In genomic region chr11:46286803-46287202, GRCm38 (mm10) we compare ENCODE assay signal across 14 mouse cellular contexts. TPM values are rescaled to one million over a fixed set of nuclear protein-coding genes. Genes with fewer than 3 reads are reported as not detected.
DNase-seq lines count a peak whose midpoint lies in the region; ATAC-seq and TF ChIP-seq lines count a peak whose summit lies in the region.
"Had no signal": no experiment of that assay in that cellular context is flagged by ENCODE, and none has a peak within 500 bp of the region (broad histone marks: within the 10 kb centered on the region; RNA-seq: fewer than 3 reads in every experiment).

No protein-coding gene starts in this region.

- no peak for TF ChIP-seq POLR2A in kidney, adult 2 months (IDR thresholded peaks at IDR 0.05; ENCODE audit: low read depth, low read length)
- TF ChIP-seq POLR2A in MEL (IDR thresholded peaks at IDR 0.05; ENCODE audit: control insufficient read depth in 1 of 2, insufficient read depth in 1 of 2, low read depth in 1 of 2, low read length in 2 of 2, poor library complexity in 1 of 2): peak in 1 of 2 experiments; percentile 59; a peak in 2 of 4 replicates

- peaks cover 3% of the 10 kb centered on the region; the same call in 1 of the 2 replicates for H3K36me3 ChIP-seq in kidney, adult 2 months (ENCODE audit: control insufficient read depth, insufficient read depth, low read length)
- peaks cover 6% of the 10 kb centered on the region; the same call in 1 of the 2 replicates for H3K36me3 ChIP-seq in kidney, embryonic 15.5 days
- peaks cover 3 to 10% of the 10 kb centered on the region in 2 experiments for H3K36me3 ChIP-seq in MEL (ENCODE audit: control insufficient read depth in 1 of 2, insufficient read depth in 2 of 2, low read length in 2 of 2)
- peaks cover 8% of the 10 kb centered on the region; the same call in 1 of the 2 replicates for H3K36me3 ChIP-seq in limb, embryonic 10.5 days

- no peaks in the 10 kb centered on the region for H3K79me2 ChIP-seq in MEL (ENCODE audit: control insufficient read depth, insufficient read depth, low read length, poor library complexity)

- no peaks in the 10 kb centered on the region for H3K27me3 ChIP-seq in kidney, adult 2 months (replicated peaks; ENCODE audit: control insufficient read depth, insufficient read depth, low read length)
- H3K27me3 ChIP-seq in kidney, embryonic 15.5 days: no peaks in the 10 kb centered on the region
- no peaks in the 10 kb centered on the region for H3K27me3 ChIP-seq in MEL (ENCODE audit: control insufficient read depth in 1 of 2, insufficient read depth in 2 of 2, low read length in 2 of 2)
- no peaks in the 10 kb centered on the region for H3K27me3 ChIP-seq in limb, embryonic 10.5 days (ENCODE audit: low read depth, poor library complexity, severe bottlenecking)

- ATAC-seq in kidney, embryonic 15.5 days (replicated peaks; ENCODE audit: low FRiP score): no peak

- no peak overlapping the region for H3K4me3 ChIP-seq in kidney, adult 2 months (ENCODE audit: insufficient read depth, low read depth, low read length)
- H3K4me3 ChIP-seq in kidney, embryonic 15.5 days (replicated peaks): no peak overlapping the region
- no peak overlapping the region for H3K4me3 ChIP-seq in MEL (ENCODE audit: control insufficient read depth in 1 of 2, insufficient read depth in 1 of 2, low read depth in 2 of 2, low read length in 2 of 2)
- no peak overlapping the region for H3K4me3 ChIP-seq in limb, embryonic 10.5 days
- H3K4me3 ChIP-seq: erythroblast, embryonic 14.5 days had no signal

- H3K4me1 ChIP-seq in kidney, adult 2 months (ENCODE audit: control insufficient read depth, insufficient read depth, low read length): peaks cover 26% of the 10 kb centered on the region
- H3K4me1 ChIP-seq in kidney, embryonic 15.5 days: peaks cover 19% of the 10 kb centered on the region; the same call in 1 of the 2 replicates
- H3K4me1 ChIP-seq in MEL (ENCODE audit: control insufficient read depth in 1 of 2, insufficient read depth in 2 of 2, low read length in 2 of 2): peaks cover 4 to 10% of the 10 kb centered on the region in 2 experiments
- peaks cover 8% of the 10 kb centered on the region for H3K4me1 ChIP-seq in limb, embryonic 10.5 days

- H3K4me2 ChIP-seq in kidney, embryonic 15.5 days: no peak overlapping the region
- H3K4me2 ChIP-seq: heart, embryonic 11.5 days had no signal

- peak; percentile 93 for DNase-seq in kidney, adult 2 months
- DNase-seq in A20 (ENCODE audit: low read depth, low spot score) (peak; percentile 92), MEL (ENCODE audit: low read depth, low spot score) (peak; percentile 86)
- DNase-seq in kidney, postnatal 14 days: peak; percentile 85
- no peak for DNase-seq in limb, embryonic 10.5 days (ENCODE audit: low spot score)
- no peak for DNase-seq in adrenal gland, postnatal 25 days
- DNase-seq in testis, postnatal 14 days (ENCODE audit: low spot score): no peak
- DNase-seq: adrenal gland, adult 8-10 months; cerebellum, adult 8-10 months; lung, postnatal 10 days; retina, postnatal 1 day had no signal

- H3K9ac ChIP-seq in kidney, embryonic 15.5 days: no peak overlapping the region
- H3K9ac ChIP-seq in MEL (ENCODE audit: control insufficient read depth, low read depth, low read length, poor library complexity, severe bottlenecking): peak overlapping the region; percentile 61

- 13% methylated on average over 6 of the region's 6 CpGs for WGBS in kidney, adult 2 months
- 51% methylated on average over 6 of the region's 6 CpGs for WGBS in kidney, embryonic 15.5 days
- 84% methylated on average over 6 of the region's 6 CpGs for WGBS in limb, embryonic 10.5 days

- no peak overlapping the region for H3K27ac ChIP-seq in kidney, adult 2 months (ENCODE audit: insufficient read depth, low read depth, low read length)
- no peak overlapping the region for H3K27ac ChIP-seq in kidney, embryonic 15.5 days
- H3K27ac ChIP-seq in MEL (ENCODE audit: control insufficient read depth, low read depth, low read length): peak overlapping the region; percentile 66
- no peak overlapping the region for H3K27ac ChIP-seq in limb, embryonic 10.5 days

- peak in 1 of 2 experiments; percentile 70; a peak in 2 of 4 replicates for TF ChIP-seq EP300 in MEL (IDR thresholded peaks at IDR 0.05; ENCODE audit: low read depth in 1 of 2, low read length in 2 of 2)

- no peak for TF ChIP-seq RAD21 in MEL (IDR thresholded peaks at IDR 0.05; ENCODE audit: low read depth, low read length)

- H3K9me3 ChIP-seq in kidney, embryonic 15.5 days (replicated peaks): no peaks in the 10 kb centered on the region
- H3K9me3 ChIP-seq in MEL (replicated peaks; ENCODE audit: insufficient read depth, low read length): no peaks in the 10 kb centered on the region
- no peaks in the 10 kb centered on the region for H3K9me3 ChIP-seq in limb, embryonic 10.5 days (replicated peaks)

- no peak for TF ChIP-seq CTCF in kidney, adult 2 months (conservative IDR thresholded peaks at IDR 0.05; ENCODE audit: insufficient read depth, insufficient read length, low read depth, low read length)
- no peak for TF ChIP-seq CTCF in MEL (IDR thresholded peaks at IDR 0.05 in 2 of 3, conservative IDR thresholded peaks at IDR 0.05 in 1 of 3; ENCODE audit: control insufficient read depth in 1 of 3, insufficient read depth in 1 of 3, low read depth in 2 of 3, low read length in 3 of 3, poor library complexity in 1 of 3, severe bottlenecking in 1 of 3)

TF ChIP-seq in MEL, 35 proteins besides CTCF, POLR2A, EP300 and RAD21:
- TF ChIP-seq GATA1 (IDR thresholded peaks at IDR 0.05; ENCODE audit: low read depth, low read length): no peak
- TF ChIP-seq MAX (IDR thresholded peaks at IDR 0.05; ENCODE audit: low read length): peak; percentile 100
- TF ChIP-seq MYC (IDR thresholded peaks at IDR 0.05; ENCODE audit: low read depth, low read length): peak; percentile 100
- peak; percentile 97 for TF ChIP-seq SIN3A (IDR thresholded peaks at IDR 0.05; ENCODE audit: low read length)
- peak; percentile 53 for TF ChIP-seq HCFC1 (IDR thresholded peaks at IDR 0.05; ENCODE audit: low read depth, low read length)
- TF ChIP-seq BHLHE40 (IDR thresholded peaks at IDR 0.05; ENCODE audit: borderline replicate concordance, low read depth, low read length): peak; percentile 76
- no peak for TF ChIP-seq ZKSCAN1 (IDR thresholded peaks at IDR 0.05; ENCODE audit: low read depth, low read length)
- peak; percentile 41 for TF ChIP-seq TBP (IDR thresholded peaks at IDR 0.05; ENCODE audit: low read depth, low read length)
- no peak for TF ChIP-seq KAT2A (conservative IDR thresholded peaks at IDR 0.05; ENCODE audit: low read depth, low read length)
- TF ChIP-seq ZMIZ1 (IDR thresholded peaks at IDR 0.05; ENCODE audit: low read depth, low read length): no peak
- peak; percentile 39; the same call in 1 of the 2 replicates for TF ChIP-seq CHD2 (IDR thresholded peaks at IDR 0.05; ENCODE audit: low read length)
- TF ChIP-seq USF2 (IDR thresholded peaks at IDR 0.05; ENCODE audit: borderline replicate concordance in 1 of 2, insufficient read depth in 1 of 2, low read depth in 1 of 2, low read length in 2 of 2): peak in 1 of 2 experiments; percentile 67; a peak in 1 of 4 replicates
- TF ChIP-seq ZNF384 (IDR thresholded peaks at IDR 0.05; ENCODE audit: low read depth, low read length): peak; percentile 94
- TF ChIP-seq E2F4 (IDR thresholded peaks at IDR 0.05; ENCODE audit: borderline replicate concordance, low read depth, low read length): no peak
- TF ChIP-seq ETS1 (IDR thresholded peaks at IDR 0.05; ENCODE audit: low read depth, low read length): peak; percentile 78
- TF ChIP-seq MEF2A (IDR thresholded peaks at IDR 0.05; ENCODE audit: extremely low read depth, insufficient replicate concordance, low read depth, low read length, poor library complexity, severe bottlenecking): no peak
- no peak for TF ChIP-seq RCOR1 (IDR thresholded peaks at IDR 0.05; ENCODE audit: low read depth, low read length)
- TF ChIP-seq MXI1 (IDR thresholded peaks at IDR 0.05; ENCODE audit: low read depth, low read length): peak; percentile 100
- peak; percentile 30; the same call in 1 of the 2 replicates for TF ChIP-seq TCF12 (IDR thresholded peaks at IDR 0.05; ENCODE audit: low read depth, low read length)
- TF ChIP-seq POLR2AphosphoS2 (IDR thresholded peaks at IDR 0.05; ENCODE audit: low read length): 0 out of 2 replicates have a peak, but pooled peaks have one; percentile 31
- 0 out of 2 replicates have a peak, but pooled peaks have one; percentile 45 for TF ChIP-seq MAZ (IDR thresholded peaks at IDR 0.05; ENCODE audit: low read depth, low read length)
- no peak for TF ChIP-seq ELF1 (IDR thresholded peaks at IDR 0.05; ENCODE audit: low read depth, low read length)
- peak; percentile 92 for TF ChIP-seq USF1 (IDR thresholded peaks at IDR 0.05; ENCODE audit: low read depth, low read length)
- TF ChIP-seq NELFE (IDR thresholded peaks at IDR 0.05; ENCODE audit: low read depth, low read length): peak; percentile 40; the same call in 1 of the 2 replicates
TF ChIP-seq in MEL: peak in this region for 16.

RNA-seq across cellular contexts. Expression of gene Cyfip2, which starts 25.9 kb away (rescaled TPM):
- 68.4 and 71.1 TPM in 2 replicates for polyA plus RNA-seq in kidney, adult 2 months (2012; rRNA removed)
- polyA plus RNA-seq in kidney, embryonic 15.5 days (2015; fragmentation: Nextera tagmentation; extraction: Ambion mirVana): 15.3 and 15.5 TPM in 2 replicates
- 9.9 and 13.7 TPM in 2 replicates for total RNA-seq in MEL (2012; rRNA removed)
- polyA plus RNA-seq in MEL (2012; ENCODE audit: insufficient read depth in 1 of 2, insufficient read length in 2 of 2, low read depth in 1 of 2, low replicate concordance in 2 of 2, missing spikeins in 1 of 2): 10 to 100 TPM; 18.9 to 31.8 TPM
- polyA plus RNA-seq in limb, embryonic 10.5 days (2016; fragmentation: Nextera tagmentation; extraction: Ambion mirVana): 9.7 and 14.7 TPM in 2 replicates
- 70.2 and 81.2 TPM in 2 replicates for total RNA-seq in adrenal gland, postnatal 25 days (2021)

RNA-seq across cellular contexts. Expression of gene Fndc9, which starts 51.5 kb away (rescaled TPM):
- polyA plus RNA-seq in kidney, adult 2 months (2012; rRNA removed): not detected in 2 replicates
- 0.13 and 0.21 TPM in 2 replicates for polyA plus RNA-seq in kidney, embryonic 15.5 days (2015; fragmentation: Nextera tagmentation; extraction: Ambion mirVana)
- 0.07 and 0.08 TPM in 2 replicates for total RNA-seq in MEL (2012; rRNA removed)
- polyA plus RNA-seq in MEL (2012; ENCODE audit: insufficient read depth in 1 of 2, insufficient read length in 2 of 2, low read depth in 1 of 2, low replicate concordance in 2 of 2, missing spikeins in 1 of 2): under 1 TPM in 1 of 2 experiments, not detected in 1; 0.35 TPM
- polyA plus RNA-seq in limb, embryonic 10.5 days (2016; fragmentation: Nextera tagmentation; extraction: Ambion mirVana): 0.09 and 0.11 TPM in 2 replicates
- not detected in 2 replicates for total RNA-seq in adrenal gland, postnatal 25 days (2021)
- total RNA-seq: adrenal gland, adult 8-10 months had no signal
- polyA plus RNA-seq: erythroblast, embryonic 14.5 days; heart, embryonic 11.5 days had no signal

Comparison
In these comparisons a context has a peak if more than half of its experiments do, and no peak if none do; other contexts are left out.
1. DNase-seq: peak in kidney, adult 2 months (single experiment), A20 (single experiment), MEL (single experiment) and kidney, postnatal 14 days (single experiment); none in limb, embryonic 10.5 days (single experiment), adrenal gland, postnatal 25 days (single experiment) and testis, postnatal 14 days (single experiment).